Mouse (Mus musculus) gastrocnemius, adult 8-10 months (tissue): ENCODE measurements around the gene Arhgef3. TPM values are rescaled to one million over a fixed set of nuclear protein-coding genes. Genes with fewer than 3 reads are reported as not detected.
A peak's percentile ranks its signal among the peaks of the same experiment; 100 is the strongest.

ENCODE experiments used
- DNase-seq, 2 experiments: peaks; one replicate each; pipeline ENCODE4 v3.0.0; 2022; ENCODE audit warnings: low spot score in 2 of 2
- total RNA-seq, 4 experiments: library from RNA; stranded (reverse); gene quantifications; 2 replicates each; pipeline ENCODE4 v1.2.4; 2022

Gene Arhgef3
- total RNA-seq, 4 experiments from 2014 or later, result 9.4 to 30.0 (median 18.7) TPM

GRCm38 (mm10) chr14:27108748-27109504 is 5.8 kb upstream of the Arhgef3 start:
- no peak for DNase-seq

GRCm38 (mm10) chr14:27115275-27115660 is 569 bp downstream of the Arhgef3 start:
- DNase-seq, result peak in 1 of 2 experiments; percentile 29

GRCm38 (mm10) chr14:27115991-27116390 is 1.3 kb downstream of the Arhgef3 start:
- DNase-seq, result no peak

GRCm38 (mm10) chr14:27116577-27117165 is 2.0 kb downstream of the Arhgef3 start:
- DNase-seq, result no peak

GRCm38 (mm10) chr14:27118546-27118945 is 3.8 kb downstream of the Arhgef3 start:
- DNase-seq, result no peak

- DNase-seq, result no peak
These were observed 7.9 kb downstream of the Arhgef3 start for GRCm38 (mm10) chr14:27122646-27123045.

GRCm38 (mm10) chr14:27123543-27123942 is 8.8 kb downstream of the Arhgef3 start:
- DNase-seq, result peak in 1 of 2 experiments; percentile 36

- DNase-seq, result no peak
These were observed 15.3 kb downstream of the Arhgef3 start for GRCm38 (mm10) chr14:27130031-27130430.

GRCm38 (mm10) chr14:27130676-27131075 is 16.0 kb downstream of the Arhgef3 start:
- no peak for DNase-seq

- no peak for DNase-seq
These were observed 16.8 kb downstream of the Arhgef3 start for GRCm38 (mm10) chr14:27131521-27131920.

GRCm38 (mm10) chr14:27138891-27139290 is 24.2 kb downstream of the Arhgef3 start:
- no peak for DNase-seq

GRCm38 (mm10) chr14:27139968-27140367 is 25.3 kb downstream of the Arhgef3 start:
- DNase-seq, result no peak

- no peak for DNase-seq
These were observed 26.8 kb downstream of the Arhgef3 start for GRCm38 (mm10) chr14:27141486-27141885.

GRCm38 (mm10) chr14:27142680-27143079 is 28.0 kb downstream of the Arhgef3 start:
- no peak for DNase-seq

GRCm38 (mm10) chr14:27145171-27146045 is 30.7 kb downstream of the Arhgef3 start:
- DNase-seq, result no peak

- DNase-seq, result no peak
These were observed 33.0 kb downstream of the Arhgef3 start for GRCm38 (mm10) chr14:27147726-27148125.

- DNase-seq, result no peak
These were observed 34.7 kb downstream of the Arhgef3 start for GRCm38 (mm10) chr14:27149401-27149800.

GRCm38 (mm10) chr14:27150011-27150640 is 35.4 kb downstream of the Arhgef3 start:
- no peak for DNase-seq

GRCm38 (mm10) chr14:27151432-27151831 is 36.7 kb downstream of the Arhgef3 start:
- peak in 1 of 2 experiments; percentile 33 for DNase-seq

GRCm38 (mm10) chr14:27155088-27155487 is 40.4 kb downstream of the Arhgef3 start:
- no peak for DNase-seq

- DNase-seq, result no peak
These were observed 41.3 kb downstream of the Arhgef3 start for GRCm38 (mm10) chr14:27156032-27156431.
